Mouse (Mus musculus) CD4-positive, CD25-positive, alpha-beta regulatory T cell, adult 4 months (primary cell): ENCODE results near the gene Pcp4l1. TPM values are rescaled to one million over a fixed set of nuclear protein-coding genes. Genes with fewer than 3 reads are reported as not detected.

Experiments
- ATAC-seq: one replicate; pipeline ENCODE4 v1.8.0; 2017
- polyA plus RNA-seq, 2 experiments: library from polyadenylated mRNA; unstranded; fragments of 100-300 nt; shearing (Covaris generic); gene quantifications; one replicate each; pipeline ENCODE4 v1.2.1; 2017

Pcp4l1 gene
- polyA plus RNA-seq, 2 experiments from 2014 or later = not detected

- no peak for ATAC-seq
These were observed 25.5 kb upstream of the Pcp4l1 start for GRCm38 (mm10) chr1:171221281-171222193.

- peak; percentile 16 for ATAC-seq
These were observed 24.8 kb upstream of the Pcp4l1 start for GRCm38 (mm10) chr1:171220871-171221270.

- no peak for ATAC-seq
These were observed 20.3 kb upstream of the Pcp4l1 start for GRCm38 (mm10) chr1:171216241-171216955.

DNA sequence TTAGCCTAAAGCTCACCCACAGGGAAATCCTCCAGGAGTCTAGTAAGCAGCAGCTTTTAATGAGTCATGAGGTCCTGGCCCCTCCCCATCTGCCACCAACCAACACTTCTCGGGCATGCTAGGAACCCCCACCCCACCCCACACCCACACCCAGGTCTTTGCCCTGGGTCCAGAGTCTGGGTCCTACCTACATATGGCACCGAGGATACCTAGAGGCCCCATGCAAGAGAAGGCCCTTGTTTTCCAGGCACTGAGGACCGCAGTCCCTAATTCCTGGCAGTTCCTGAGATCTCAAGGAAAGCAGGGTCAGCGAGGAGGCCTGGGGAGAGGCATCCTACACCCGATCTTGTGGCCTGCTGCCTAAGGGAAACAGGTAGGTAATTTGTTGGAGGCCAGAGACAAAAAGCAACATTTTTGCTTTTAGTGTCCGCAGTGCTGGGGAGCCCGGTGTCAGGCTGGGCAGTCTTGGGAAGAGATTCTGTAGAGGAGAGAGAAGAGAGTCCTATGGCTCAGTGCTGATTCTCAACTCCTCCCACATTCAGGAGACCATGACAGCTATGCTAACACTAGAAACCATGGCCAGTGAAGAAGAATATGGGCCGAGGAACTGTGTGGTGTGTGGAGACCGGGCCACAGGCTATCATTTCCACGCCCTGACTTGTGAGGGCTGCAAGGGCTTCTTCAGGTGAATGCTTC, 17.9 kb upstream of the Pcp4l1 start, which contains the start of gene Nr1i3:
Nr1i3 (plus strand) TSS at position 170 of the 696 bp plus-strand sequence.
- no peak for ATAC-seq

- no peak for ATAC-seq
These were observed 16.8 kb upstream of the Pcp4l1 start for GRCm38 (mm10) chr1:171212854-171213253.

GRCm38 (mm10) chr1:171209409-171209808, 13.3 kb upstream of the Pcp4l1 start:
- no peak for ATAC-seq

DNA sequence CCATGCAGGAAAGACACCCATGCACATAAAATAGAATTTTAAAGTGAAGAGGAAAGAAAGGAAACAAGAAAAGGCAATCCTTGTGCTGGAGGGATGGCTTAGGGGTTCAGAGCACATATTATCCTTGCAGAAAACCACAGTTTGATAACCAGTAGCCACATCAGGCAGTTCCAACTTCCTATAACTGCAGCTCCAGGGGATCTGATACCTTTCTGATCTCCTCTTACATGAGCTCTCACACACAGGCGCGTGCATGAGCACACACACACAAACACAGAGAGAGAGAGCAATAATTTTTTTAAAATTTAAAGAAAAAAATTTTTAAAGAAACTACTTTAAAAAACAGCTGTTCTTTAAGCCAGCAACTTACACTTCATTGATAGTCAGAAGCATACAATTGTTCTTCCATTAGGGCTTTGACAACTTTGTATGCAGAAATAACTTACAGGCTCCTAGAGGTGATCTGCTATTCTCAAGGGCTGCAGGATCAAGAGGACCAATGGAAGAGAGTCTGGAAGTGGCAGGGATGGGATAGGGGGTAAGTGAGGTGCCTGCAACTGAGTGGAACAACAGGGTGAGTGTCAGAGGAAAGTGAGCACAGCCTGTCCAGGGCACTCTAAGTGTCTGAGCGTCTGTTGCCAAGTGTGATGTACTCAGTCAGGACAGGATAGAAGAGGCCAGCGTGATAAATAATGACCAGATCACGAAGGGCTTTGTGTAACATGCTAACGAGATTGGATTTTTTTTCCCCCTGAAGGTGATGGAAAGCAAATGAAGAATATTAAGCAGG, 9.8 kb upstream of the Pcp4l1 start:
- ATAC-seq = no peak

DNA sequence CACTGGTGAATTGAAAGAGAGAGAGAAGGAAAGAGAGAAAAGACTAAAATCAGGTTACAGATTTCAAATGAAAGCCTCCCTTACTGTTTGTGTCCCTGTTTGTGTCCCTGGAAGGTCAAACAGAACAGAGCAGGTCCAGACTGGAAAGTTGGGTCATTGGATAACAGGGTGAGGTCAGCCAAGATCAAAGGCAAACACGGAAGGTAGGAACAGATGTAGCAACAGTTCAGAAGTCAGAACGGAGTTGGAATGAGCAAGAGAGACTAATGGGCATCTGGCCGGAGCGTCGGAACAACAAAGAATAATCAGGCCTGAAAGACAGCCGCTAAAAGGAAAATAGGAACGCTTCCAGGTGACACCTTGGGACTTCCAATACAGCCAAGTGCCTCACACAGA, 8.2 kb upstream of the Pcp4l1 start:
- ATAC-seq = no peak

DNA sequence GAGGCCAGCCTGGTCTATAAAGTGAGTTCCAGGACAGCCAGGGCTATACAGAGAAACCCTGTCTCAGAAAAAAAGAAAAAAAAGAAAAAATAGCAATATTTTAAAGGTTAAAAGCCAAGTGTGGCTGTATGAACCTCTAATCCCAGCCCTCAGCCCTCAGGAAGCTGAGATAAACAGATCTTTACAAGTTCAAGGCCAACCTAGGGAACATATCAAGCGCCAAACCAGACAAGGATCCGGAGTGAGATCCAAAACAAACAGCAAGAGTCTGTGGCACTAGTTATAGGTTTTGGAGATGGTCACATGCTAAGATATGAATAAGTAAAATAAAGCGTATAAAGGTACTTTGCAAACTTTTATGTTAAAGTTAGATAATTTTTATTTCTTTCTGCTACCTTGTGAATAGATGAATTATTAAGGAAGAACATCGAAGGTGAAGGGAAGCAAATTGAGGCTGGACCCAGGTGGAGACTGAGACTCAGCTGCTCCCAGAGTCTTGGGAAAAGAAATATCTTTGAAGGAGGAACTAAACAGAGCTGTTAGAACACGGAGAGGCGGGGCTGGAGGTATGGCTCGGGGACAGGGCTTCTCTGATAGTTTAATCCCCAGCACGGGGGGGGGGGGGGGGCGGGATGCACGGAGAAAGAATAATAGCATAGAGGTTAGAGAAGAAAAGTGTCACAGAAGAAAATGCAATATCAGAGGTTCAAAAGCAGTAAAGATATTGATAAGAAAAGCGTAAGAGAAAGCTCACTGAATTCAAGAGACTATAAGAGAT, 7.6 kb upstream of the Pcp4l1 start:
- ATAC-seq = no peak

- ATAC-seq = no peak
These were observed 4.7 kb upstream of the Pcp4l1 start for GRCm38 (mm10) chr1:171200769-171201168.

DNA sequence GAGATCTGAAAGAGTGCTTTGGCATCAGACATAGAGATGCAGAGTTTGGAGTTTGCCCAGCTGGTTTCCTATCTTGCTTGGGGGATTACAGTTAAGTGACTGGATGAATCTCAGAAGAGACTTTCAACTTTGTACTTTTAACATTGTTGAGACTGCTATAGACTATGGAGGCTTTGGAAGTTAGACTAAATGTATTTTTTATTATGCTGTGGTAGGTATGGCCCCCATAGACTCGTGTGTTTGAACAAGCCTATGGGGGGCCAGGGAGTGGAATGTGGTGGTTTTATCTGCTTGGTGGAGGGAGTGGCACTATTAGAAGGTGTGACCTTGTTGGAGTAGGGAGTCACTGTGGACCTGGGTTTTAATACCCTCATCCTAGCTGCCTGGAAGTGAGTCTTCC, 3.5 kb upstream of the Pcp4l1 start:
- no peak for ATAC-seq

DNA sequence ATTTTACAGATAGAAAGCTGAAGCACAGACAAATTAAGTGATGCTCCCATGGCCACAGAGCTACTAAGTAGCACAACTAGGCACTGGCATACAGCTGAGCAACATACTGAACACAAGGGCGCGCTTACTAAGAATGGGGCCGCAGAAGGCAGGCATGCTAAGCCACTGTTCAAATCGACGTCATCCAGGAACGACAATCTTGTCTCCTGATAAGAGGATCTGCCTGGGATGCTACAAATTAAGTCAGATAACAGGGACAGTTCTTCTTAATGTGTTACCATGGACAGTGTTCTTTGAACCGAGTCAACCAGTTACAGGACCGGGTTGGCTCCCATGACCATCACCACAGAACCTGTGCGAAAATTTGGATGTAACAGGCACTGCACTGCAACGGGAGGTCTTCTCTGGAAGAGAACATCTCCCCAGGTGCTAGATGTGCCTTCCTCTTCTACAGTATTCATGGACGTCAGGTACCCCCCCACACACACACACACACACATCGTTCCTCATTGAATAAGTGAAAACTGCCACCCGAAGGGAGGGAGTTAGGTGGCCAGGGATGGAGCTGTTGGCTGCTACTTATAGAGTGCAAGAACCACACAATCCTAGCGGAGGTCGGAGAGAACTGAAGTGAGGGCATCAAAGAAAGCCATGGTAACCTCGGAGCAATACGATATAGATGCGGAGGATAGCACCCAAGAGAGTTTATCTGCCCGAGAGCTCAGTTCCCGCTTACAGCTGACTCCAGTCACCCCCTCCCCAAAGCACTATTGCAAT, 834 bp downstream of the Pcp4l1 start:
- no peak for ATAC-seq

GRCm38 (mm10) chr1:171193911-171194830, 1.9 kb downstream of the Pcp4l1 start:
- ATAC-seq = no peak

- ATAC-seq = no peak
These were observed 2.8 kb downstream of the Pcp4l1 start for GRCm38 (mm10) chr1:171193093-171193840.

- no peak for ATAC-seq
These were observed 3.8 kb downstream of the Pcp4l1 start for GRCm38 (mm10) chr1:171192283-171192682.

DNA sequence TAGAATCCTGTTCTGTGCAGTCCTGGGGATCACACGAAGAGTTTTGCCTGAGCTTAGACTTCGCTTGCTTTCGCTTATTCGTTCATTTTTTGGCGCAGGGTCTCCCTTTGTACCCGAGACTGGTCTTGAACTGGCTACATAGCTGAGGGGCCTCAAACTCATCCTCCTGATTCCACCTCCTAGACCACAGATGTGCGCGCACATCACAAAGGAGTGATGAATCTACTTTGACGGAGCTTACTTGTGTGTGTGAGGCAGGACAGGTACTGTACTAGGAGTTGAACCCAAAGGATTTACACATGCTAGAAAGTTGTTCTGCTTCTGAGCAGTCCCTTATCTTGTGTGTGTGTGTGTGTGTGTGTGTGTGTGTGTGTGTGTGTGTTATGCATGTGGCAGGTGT, 5.2 kb downstream of the Pcp4l1 start:
- ATAC-seq = no peak

DNA sequence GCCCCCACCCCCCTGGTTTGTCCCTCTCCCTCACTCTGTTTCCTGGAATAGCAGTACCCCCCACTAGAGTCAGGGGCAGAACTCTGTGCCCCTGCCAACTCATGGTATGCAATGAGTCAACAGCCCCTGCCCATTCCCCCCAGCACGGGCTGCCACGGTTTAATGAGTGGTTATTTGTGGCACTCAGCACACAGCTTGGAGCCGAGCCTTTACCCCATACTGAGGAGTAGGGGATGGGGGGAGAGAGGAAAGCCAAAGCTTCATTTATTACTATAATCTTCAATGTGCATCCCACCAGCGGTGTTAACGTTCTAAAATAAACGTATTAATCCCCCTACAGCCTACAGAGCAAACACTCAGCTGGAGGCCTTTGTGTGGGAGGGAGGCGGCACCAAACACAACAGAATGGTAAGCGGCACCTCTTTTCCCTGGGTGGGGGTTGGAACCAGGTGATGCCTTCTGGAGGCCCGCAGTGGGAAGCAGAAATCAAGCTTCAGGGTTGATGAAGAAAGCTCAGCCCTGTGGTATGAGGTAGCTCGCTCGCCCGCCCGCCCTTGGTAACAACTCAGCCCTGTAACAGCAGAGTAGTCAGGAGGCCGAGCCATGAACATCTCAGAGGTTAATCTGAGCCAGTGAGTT, 6.5 kb downstream of the Pcp4l1 start:
- no peak for ATAC-seq

GRCm38 (mm10) chr1:171189046-171189445, 7.0 kb downstream of the Pcp4l1 start:
- ATAC-seq = no peak
